Mouse (Mus musculus): ENCODE measurements around the gene Pbsn.

- TF ChIP-seq TAL1 (IDR thresholded peaks at IDR 0.05; ENCODE audit: low read length) (no peak), GATA1 (IDR thresholded peaks at IDR 0.05; ENCODE audit: low read length) (no peak)
Observed at GRCm38 (mm10) chrX:77802293-77802692, 51.1 kb downstream of the Pbsn start.

Measured in erythroblast, embryonic 14.5 days (primary cell).